In the genomic region with DNA sequence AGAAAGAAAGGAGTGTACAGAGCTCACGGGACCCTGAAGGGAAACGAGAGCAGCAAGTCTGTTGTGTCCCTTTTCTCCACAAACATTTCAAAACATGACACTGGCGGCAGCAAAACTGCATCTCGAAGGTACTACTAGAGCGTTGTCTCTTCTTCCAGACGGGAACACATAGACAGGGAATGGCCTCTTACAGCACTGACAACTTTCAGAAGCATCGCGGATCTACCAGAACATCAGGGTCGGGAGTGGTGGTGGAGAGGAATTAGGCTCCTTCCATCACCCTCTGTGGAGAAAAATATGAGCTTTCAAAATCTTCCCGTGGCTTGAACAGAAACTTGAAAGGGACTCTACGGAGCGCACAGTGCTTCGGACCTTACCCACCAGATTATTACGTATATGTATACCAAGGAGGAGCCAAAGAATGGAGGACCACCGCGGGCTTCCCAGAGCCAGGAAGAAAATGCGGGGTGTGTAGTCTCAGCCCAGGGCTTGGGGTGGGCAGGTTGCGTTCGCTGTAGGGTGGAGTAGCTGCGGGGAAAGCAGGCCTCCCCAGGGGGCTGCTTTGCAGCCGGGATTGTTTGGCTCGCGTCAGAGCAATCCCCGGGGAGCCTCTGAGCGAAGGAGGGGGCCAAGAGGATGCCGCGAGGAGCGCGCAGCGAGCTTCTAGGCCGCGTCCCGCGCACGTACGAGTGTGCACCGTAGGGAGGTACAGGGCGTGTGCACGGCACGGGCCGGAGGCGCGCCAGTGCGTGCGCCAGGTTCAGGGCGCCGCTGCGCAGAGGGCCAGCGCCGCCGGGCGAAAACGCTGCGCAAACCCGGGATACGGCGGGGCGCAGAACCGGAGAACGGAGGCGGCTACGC, we compare ENCODE assay signal across 8 mouse cellular contexts. TPM values are rescaled to one million over a fixed set of nuclear protein-coding genes. Genes with fewer than 3 reads are reported as not detected.
DNase-seq lines count a peak whose midpoint lies in the region; ATAC-seq and TF ChIP-seq lines count a peak whose summit lies in the region.

Gene Tnrc6c, plus strand, starts transcription at position 799 of the 861 bp plus-strand sequence.

- H3K36me3 ChIP-seq in forebrain, embryonic 12.5 days (replicated peaks), result no peaks in the 10 kb centered on the region
- H3K36me3 ChIP-seq in heart, embryonic 16.5 days (ENCODE audit: control insufficient read depth, insufficient read depth), result no peaks in the 10 kb centered on the region
- H3K36me3 ChIP-seq in liver, postnatal 0 days (replicated peaks; ENCODE audit: insufficient read depth, low read length), result no peaks in the 10 kb centered on the region

- TF ChIP-seq EP300 in liver, postnatal 0 days (IDR thresholded peaks at IDR 0.05; ENCODE audit: low read depth), result no peak

- peaks cover 22% of the 10 kb centered on the region for H3K27me3 ChIP-seq in forebrain, embryonic 12.5 days
- no peaks in the 10 kb centered on the region; the same call in 1 of the 2 replicates for H3K27me3 ChIP-seq in heart, embryonic 16.5 days (ENCODE audit: control insufficient read depth, insufficient read depth, low read length)
- peaks cover 15% of the 10 kb centered on the region for H3K27me3 ChIP-seq in liver, postnatal 0 days (ENCODE audit: insufficient read depth, low read length)

- peak; percentile 73 for ATAC-seq in CD4-positive, CD25-positive, alpha-beta regulatory T cell, adult 4 months
- peak; percentile 91 for ATAC-seq in forebrain, embryonic 12.5 days (ENCODE audit: low FRiP score)
- peak; percentile 78 for ATAC-seq in heart, embryonic 16.5 days (replicated peaks; ENCODE audit: extremely low read depth, insufficient read depth, low FRiP score)
- ATAC-seq in liver, postnatal 0 days, result peak; percentile 66
- peak; percentile 54 for ATAC-seq in neutrophil, adult 5-6 weeks (ENCODE audit: extremely low read depth, insufficient number of reproducible peaks, low FRiP score, poor library complexity, severe bottlenecking)

- under 1% methylated on average over 62 of the region's 62 CpGs for WGBS in forebrain, embryonic 12.5 days
- WGBS in heart, embryonic 16.5 days, result under 1% methylated on average over 62 of the region's 62 CpGs
- under 1% methylated on average over 45 of the region's 62 CpGs for WGBS in liver, postnatal 0 days (ENCODE audit: insufficient replicate concordance)

- no peaks in the 10 kb centered on the region for H3K9me3 ChIP-seq in forebrain, embryonic 12.5 days
- H3K9me3 ChIP-seq in heart, embryonic 16.5 days (replicated peaks; ENCODE audit: control insufficient read depth, low read length), result no peaks in the 10 kb centered on the region
- no peaks in the 10 kb centered on the region for H3K9me3 ChIP-seq in liver, postnatal 0 days (ENCODE audit: low read length)

- peak; percentile 74 to 82 for DNase-seq in adrenal gland, postnatal 36 days
- DNase-seq in layer of hippocampus, adult 18-20 months (ENCODE audit: low spot score in 2 of 2), result peak; percentile 85 to 89
- DNase-seq in liver, postnatal 0 days, result peak; percentile 67
- peak; percentile 89 for DNase-seq in thymus, postnatal 0 days (ENCODE audit: low spot score)

- no peak for TF ChIP-seq CTCF in liver, postnatal 0 days (IDR thresholded peaks at IDR 0.05; ENCODE audit: low read depth)

- peaks cover 35% of the 10 kb centered on the region for H3K4me1 ChIP-seq in forebrain, embryonic 12.5 days
- H3K4me1 ChIP-seq in heart, embryonic 16.5 days (ENCODE audit: control insufficient read depth, insufficient read depth, low read length), result peaks cover 17% of the 10 kb centered on the region
- H3K4me1 ChIP-seq in liver, postnatal 0 days (ENCODE audit: insufficient read depth), result peaks cover 16% of the 10 kb centered on the region

- peak within 1 kb of the TSS; percentile 100 for H3K9ac ChIP-seq in forebrain, embryonic 12.5 days
- peak within 1 kb of the TSS; percentile 98 for H3K9ac ChIP-seq in heart, embryonic 16.5 days (ENCODE audit: low read length)
- peak within 1 kb of the TSS; percentile 90 for H3K9ac ChIP-seq in liver, postnatal 0 days (replicated peaks)

- H3K4me2 ChIP-seq in forebrain, embryonic 12.5 days, result peak within 1 kb of the TSS; percentile 89
- H3K4me2 ChIP-seq in heart, embryonic 16.5 days (ENCODE audit: low read depth, low read length), result peak within 1 kb of the TSS; percentile 93
- H3K4me2 ChIP-seq in liver, postnatal 0 days (ENCODE audit: low read depth, low read length), result peak within 1 kb of the TSS; percentile 81

- H3K4me3 ChIP-seq in forebrain, embryonic 12.5 days (replicated peaks), result peak within 1 kb of the TSS; percentile 97
- H3K4me3 ChIP-seq in heart, embryonic 16.5 days (ENCODE audit: low read length), result peak within 1 kb of the TSS; percentile 91
- peak within 1 kb of the TSS; percentile 80 for H3K4me3 ChIP-seq in liver, postnatal 0 days (ENCODE audit: low read depth, low read length)

- peak within 1 kb of the TSS; percentile 98 for H3K27ac ChIP-seq in forebrain, embryonic 12.5 days
- H3K27ac ChIP-seq in heart, embryonic 16.5 days (ENCODE audit: low read length), result peak within 1 kb of the TSS; percentile 96
- H3K27ac ChIP-seq in liver, postnatal 0 days (ENCODE audit: low read depth), result peak within 1 kb of the TSS; percentile 95

RNA-seq across cellular contexts. Expression of gene Tnrc6c, which starts in this region (rescaled TPM):
- polyA plus RNA-seq in CD4-positive, CD25-positive, alpha-beta regulatory T cell, adult 4 months (2017; shearing (Covaris generic)), result 10 to 100 TPM; 19.6 to 21.4 TPM
- 10 to 100 TPM; 18.6 to 26.3 TPM for total RNA-seq in adrenal gland, postnatal 36 days (2021)
- 23.7 and 25.0 TPM in 2 replicates for polyA plus RNA-seq in forebrain, embryonic 12.5 days (2016; fragmentation: Nextera tagmentation; extraction: Ambion mirVana)
- 6.1 and 6.5 TPM in 2 replicates for polyA plus RNA-seq in heart, embryonic 16.5 days (2015; fragmentation: Nextera tagmentation; extraction: Ambion mirVana)
- total RNA-seq in layer of hippocampus, adult 18-20 months (2021), result 10 to 100 TPM; 66.1 to 67.7 TPM
- polyA plus RNA-seq in liver, postnatal 0 days (2015; fragmentation: Nextera tagmentation; extraction: Ambion mirVana), result 2.8 and 3.0 TPM in 2 replicates
- 60.0 and 60.8 TPM in 2 replicates for total RNA-seq in neutrophil, adult 5-6 weeks (2017)
- polyA plus RNA-seq in thymus, postnatal 0 days (2015; fragmentation: Nextera tagmentation; extraction: Ambion mirVana), result 13.2 and 18.7 TPM in 2 replicates

Comparison
In these comparisons a context has a peak if more than half of its experiments do, and no peak if none do; other contexts are left out.
1. Peak in every context shown above with its lines: DNase-seq, ATAC-seq, H3K4me3 ChIP-seq and H3K27ac ChIP-seq.